Mouse (Mus musculus): ENCODE data around the gene Dnah17.

DNA sequence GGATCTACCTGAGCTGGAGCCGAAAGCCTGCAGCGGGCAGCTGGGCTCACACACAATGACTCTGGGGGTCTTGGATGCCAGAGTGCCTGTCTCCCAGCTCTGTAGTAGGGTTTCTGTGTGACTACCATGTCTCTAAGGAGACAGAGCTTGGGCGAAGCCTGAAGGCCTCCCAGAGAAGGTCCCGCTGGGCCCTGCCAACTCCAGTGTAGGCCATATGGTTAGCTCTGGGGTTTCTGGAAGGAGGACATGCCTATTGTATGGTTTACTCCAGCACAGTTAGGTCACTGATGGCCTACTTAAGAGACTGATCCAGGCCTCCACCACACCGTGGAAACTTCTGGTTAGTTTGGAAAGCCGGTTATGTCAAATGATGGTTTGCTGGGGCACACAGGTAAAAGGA, 7.9 kb upstream of the Dnah17 start:
- no peak for TF ChIP-seq EP300 (IDR thresholded peaks at IDR 0.05; ENCODE audit: low read depth)
- TF ChIP-seq CTCF (IDR thresholded peaks at IDR 0.05; ENCODE audit: low read depth), result no peak

Data from liver, postnatal 0 days (tissue).